Mouse (Mus musculus): ENCODE data around the gene Pet100. TPM values are rescaled to one million over a fixed set of nuclear protein-coding genes. Genes with fewer than 3 reads are reported as not detected.
A peak's percentile ranks its signal among the peaks of the same experiment; 100 is the strongest.

Pet100 gene
- polyA plus RNA-seq, 1 experiment, result 85.9 TPM

DNA sequence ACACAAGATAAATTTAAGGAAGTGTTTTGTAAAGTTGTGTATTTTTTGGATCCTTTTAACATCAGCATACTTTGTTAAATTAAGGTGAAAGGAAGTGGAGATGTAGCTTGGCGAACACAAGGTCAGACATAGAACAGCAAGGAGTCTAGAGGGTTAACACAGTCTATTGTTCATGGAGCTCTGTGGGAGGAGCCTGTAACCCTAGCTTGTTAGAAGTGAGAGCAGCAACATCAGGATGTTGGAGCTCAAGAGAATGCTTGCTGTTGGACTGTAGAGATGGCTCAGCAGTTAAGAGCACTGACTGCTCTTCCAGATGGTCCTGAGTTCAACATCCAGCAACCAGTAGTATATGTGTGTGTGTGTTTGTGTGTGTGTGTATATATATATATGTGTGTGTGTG is 27.6 kb downstream of the Pet100 start:
- TF ChIP-seq GATA1 (IDR thresholded peaks at IDR 0.05; ENCODE audit: borderline replicate concordance, low read length), result no peak
- no peak for TF ChIP-seq FLI1 (IDR thresholded peaks at IDR 0.05; ENCODE audit: low read length)
- Histone ChIP-seq H3K9me3 (no peaks in the 10 kb centered on the region), H3K27me3 (replicated peaks) (peaks cover 2% of the 10 kb centered on the region), H3K4me1 (peaks cover 38% of the 10 kb centered on the region), H3K36me3 (replicated peaks; ENCODE audit: low read length) (peaks cover 6% of the 10 kb centered on the region), H3K4me3 (replicated peaks) (no peak overlapping the region)

DNA sequence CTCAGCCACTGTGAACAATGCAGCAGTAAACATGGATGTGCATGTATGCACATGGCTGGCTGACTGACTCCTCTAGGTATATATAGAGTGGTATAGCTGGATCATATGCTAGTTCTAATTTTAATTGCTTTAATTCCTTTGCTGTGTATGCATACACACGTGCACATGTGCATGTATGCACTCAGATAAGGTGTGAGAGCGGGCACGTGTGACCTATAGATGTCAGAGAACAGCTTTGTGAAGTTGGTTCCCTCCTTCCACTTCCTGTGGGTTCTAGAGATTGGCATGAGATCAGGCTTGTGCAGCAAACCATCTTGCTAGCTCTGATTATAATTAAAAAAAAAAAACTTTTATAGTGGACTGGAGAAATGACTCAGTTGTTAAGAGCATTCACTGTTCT is 31.5 kb downstream of the Pet100 start:
- peaks cover 48% of the 10 kb centered on the region for H3K4me1 ChIP-seq
- H3K27me3 ChIP-seq (replicated peaks), result peaks cover 25% of the 10 kb centered on the region
- H3K4me3 ChIP-seq (replicated peaks), result no peak overlapping the region
- H3K9me3 ChIP-seq, result no peaks in the 10 kb centered on the region
- no peaks in the 10 kb centered on the region for H3K36me3 ChIP-seq (replicated peaks; ENCODE audit: low read length)
- no peak for TF ChIP-seq GATA1 (IDR thresholded peaks at IDR 0.05; ENCODE audit: borderline replicate concordance, low read length)
- TF ChIP-seq FLI1 (IDR thresholded peaks at IDR 0.05; ENCODE audit: low read length), result no peak

DNA sequence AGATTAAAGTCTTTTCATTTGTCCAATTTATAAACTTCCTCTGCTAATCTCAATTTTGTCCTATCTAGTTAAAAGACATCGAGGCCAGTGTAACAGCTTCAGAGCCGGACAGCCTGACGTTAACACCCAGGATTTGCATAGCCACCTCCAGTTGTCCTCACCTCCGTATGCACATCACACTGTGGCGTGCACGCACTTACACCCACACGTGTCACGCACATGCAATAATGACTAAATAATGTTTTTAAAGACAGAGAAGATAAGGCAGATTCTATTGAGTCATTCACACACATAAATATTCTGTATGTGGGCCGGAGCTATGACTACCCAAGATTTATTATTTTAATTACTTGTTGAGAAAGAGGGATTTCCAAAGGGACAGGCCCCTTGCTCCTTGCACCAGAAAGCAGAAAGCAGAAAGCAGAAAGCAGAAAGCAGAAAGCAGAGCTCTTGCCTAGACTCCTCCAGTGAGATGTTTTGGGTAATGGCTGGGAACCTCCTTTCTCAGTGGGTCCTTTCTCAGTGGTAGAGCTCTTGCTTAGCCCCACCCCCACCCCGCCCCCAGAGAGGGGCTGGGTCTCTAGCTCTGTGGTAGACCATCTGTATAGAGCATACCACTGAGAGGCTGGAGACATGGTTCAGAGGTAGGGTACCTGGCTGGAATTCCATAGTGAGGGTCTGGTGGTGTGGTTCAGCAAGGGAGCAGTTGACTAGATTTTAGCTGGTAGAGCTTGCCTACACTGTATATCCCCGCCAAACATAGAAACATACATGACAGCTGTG is 33.6 kb downstream of the Pet100 start:
- H3K27me3 ChIP-seq (replicated peaks), result peaks cover 28% of the 10 kb centered on the region
- H3K9me3 ChIP-seq, result no peaks in the 10 kb centered on the region
- H3K4me3 ChIP-seq (replicated peaks), result no peak overlapping the region
- TF ChIP-seq FLI1 (IDR thresholded peaks at IDR 0.05; ENCODE audit: low read length), result no peak
- TF ChIP-seq GATA1 (IDR thresholded peaks at IDR 0.05; ENCODE audit: borderline replicate concordance, low read length), result no peak
- no peaks in the 10 kb centered on the region for H3K36me3 ChIP-seq (replicated peaks; ENCODE audit: low read length)
- H3K4me1 ChIP-seq, result peaks cover 43% of the 10 kb centered on the region

DNA sequence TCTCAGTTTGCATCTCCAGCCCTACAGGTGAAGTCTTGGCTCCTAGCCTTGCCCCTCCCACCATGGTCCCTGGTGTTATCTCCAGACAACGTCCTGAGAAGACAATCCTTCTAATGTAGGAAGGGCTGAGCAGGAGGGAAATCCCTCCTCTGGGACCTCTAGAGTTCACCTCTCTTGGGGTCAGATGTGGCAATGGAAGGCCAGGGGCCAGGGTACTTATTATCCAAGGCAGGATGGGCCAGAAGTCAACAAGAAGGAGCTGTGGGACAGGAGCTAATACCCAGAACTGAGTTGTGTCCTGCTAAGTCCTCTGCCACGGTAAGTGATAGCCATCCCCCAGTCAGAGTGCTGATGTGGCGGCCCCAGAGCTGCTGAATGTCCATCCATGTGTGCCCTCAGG is 34.2 kb downstream of the Pet100 start, which contains the start of gene Retn:
TSS of gene Retn (plus strand) at position 245 of the 400 bp plus-strand sequence.
- TF ChIP-seq FLI1 (IDR thresholded peaks at IDR 0.05; ENCODE audit: low read length) (no peak), GATA1 (IDR thresholded peaks at IDR 0.05; ENCODE audit: borderline replicate concordance, low read length) (no peak)
- Histone ChIP-seq H3K4me1 (peaks cover 48% of the 10 kb centered on the region), H3K9me3 (no peaks in the 10 kb centered on the region), H3K27me3 (replicated peaks) (peaks cover 28% of the 10 kb centered on the region), H3K36me3 (replicated peaks; ENCODE audit: low read length) (no peaks in the 10 kb centered on the region), H3K4me3 (replicated peaks) (no peak within 1 kb of the TSS)

DNA sequence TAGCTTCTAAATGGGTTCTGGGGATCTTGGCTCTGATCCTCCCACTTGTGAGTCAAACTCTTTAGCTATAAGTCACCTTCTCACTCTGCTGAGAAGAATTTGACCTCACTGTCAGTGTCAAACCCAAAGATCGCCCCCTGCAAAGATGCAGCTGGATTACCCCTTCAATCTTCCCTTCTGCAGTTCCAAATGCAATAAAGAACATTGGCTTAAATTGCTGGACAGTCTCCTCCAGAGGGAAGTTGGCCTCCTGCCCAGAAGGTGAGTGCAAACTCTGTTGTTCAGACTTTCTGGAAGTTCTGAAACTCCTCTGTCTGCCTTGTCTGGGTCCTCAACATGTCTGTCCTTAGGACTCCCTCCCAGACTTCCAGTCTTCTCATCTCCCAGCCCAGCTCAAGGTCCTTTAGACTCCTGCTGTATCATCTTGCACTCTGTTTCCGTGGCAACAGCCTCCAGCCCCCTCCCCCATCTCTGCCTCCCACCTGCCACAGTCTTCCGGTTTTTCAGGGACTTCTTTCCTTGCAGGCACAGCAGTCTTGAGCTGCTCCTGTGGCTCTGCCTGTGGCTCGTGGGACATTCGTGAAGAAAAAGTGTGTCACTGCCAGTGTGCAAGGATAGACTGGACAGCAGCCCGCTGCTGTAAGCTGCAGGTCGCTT is 35.5 kb downstream of the Pet100 start:
- TF ChIP-seq GATA1 (IDR thresholded peaks at IDR 0.05; ENCODE audit: borderline replicate concordance, low read length) (no peak), FLI1 (IDR thresholded peaks at IDR 0.05; ENCODE audit: low read length) (no peak)
- Histone ChIP-seq H3K4me1 (peaks cover 58% of the 10 kb centered on the region), H3K9me3 (no peaks in the 10 kb centered on the region), H3K27me3 (replicated peaks) (peaks cover 27% of the 10 kb centered on the region), H3K4me3 (replicated peaks) (peak overlapping the region; percentile 8), H3K36me3 (replicated peaks; ENCODE audit: low read length) (no peaks in the 10 kb centered on the region)

DNA sequence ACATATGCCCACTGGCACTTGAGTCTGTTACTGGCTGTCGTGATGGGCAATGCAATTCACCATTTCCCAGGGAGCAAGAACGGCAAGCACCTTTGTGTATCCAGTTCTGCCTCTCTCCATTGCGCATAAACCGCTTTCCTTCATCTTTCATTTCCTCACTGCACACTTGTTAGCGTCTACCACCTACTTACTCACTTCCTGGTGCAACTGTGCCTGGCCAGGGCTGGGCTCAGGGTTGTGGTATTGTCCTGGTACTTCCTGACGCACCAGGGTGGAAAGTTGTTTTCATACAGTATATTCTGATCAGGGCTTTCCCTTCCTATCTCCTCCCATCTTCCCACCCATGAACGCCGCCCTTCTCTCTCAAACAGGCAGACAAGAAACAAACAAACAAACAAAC is 39.5 kb downstream of the Pet100 start:
- Histone ChIP-seq H3K4me3 (replicated peaks) (peak overlapping the region; percentile 67), H3K27me3 (replicated peaks) (peaks cover 17% of the 10 kb centered on the region)
- no peak for TF ChIP-seq GATA1 (IDR thresholded peaks at IDR 0.05; ENCODE audit: borderline replicate concordance, low read length)
- TF ChIP-seq FLI1 (IDR thresholded peaks at IDR 0.05; ENCODE audit: low read length), result no peak

DNA sequence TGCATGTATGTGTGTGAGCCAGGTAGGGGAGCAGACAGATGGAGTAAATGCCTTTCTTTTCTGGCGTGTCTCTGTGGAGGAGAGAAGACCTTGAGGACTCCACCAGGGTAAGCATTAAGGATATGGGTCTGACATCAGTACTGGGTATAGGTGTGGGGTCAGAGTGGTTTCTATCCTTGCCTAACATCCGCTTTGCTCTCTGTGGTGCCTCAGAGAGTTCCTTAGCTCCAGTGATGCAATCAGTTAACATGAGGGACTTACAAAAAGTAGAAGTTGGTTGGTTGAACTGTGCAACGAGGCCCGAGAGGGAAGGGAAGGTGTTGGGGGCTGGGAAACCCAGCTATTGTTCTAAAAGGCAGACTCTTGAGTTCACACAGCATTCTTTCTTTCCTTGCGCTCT is 43.1 kb downstream of the Pet100 start:
- Histone ChIP-seq H3K36me3 (replicated peaks; ENCODE audit: low read length) (no peaks in the 10 kb centered on the region), H3K9me3 (no peaks in the 10 kb centered on the region), H3K4me3 (replicated peaks) (no peak overlapping the region), H3K27me3 (replicated peaks) (peaks cover 2% of the 10 kb centered on the region), H3K4me1 (peaks cover 40% of the 10 kb centered on the region)
- TF ChIP-seq GATA1 (IDR thresholded peaks at IDR 0.05; ENCODE audit: borderline replicate concordance, low read length), result no peak
- no peak for TF ChIP-seq FLI1 (IDR thresholded peaks at IDR 0.05; ENCODE audit: low read length)

More for the DNA sequence above, 39.5 kb downstream of the Pet100 start:
- Histone ChIP-seq H3K36me3 (replicated peaks; ENCODE audit: low read length) (no peaks in the 10 kb centered on the region), H3K9me3 (no peaks in the 10 kb centered on the region), H3K4me1 (peaks cover 57% of the 10 kb centered on the region)

DNA sequence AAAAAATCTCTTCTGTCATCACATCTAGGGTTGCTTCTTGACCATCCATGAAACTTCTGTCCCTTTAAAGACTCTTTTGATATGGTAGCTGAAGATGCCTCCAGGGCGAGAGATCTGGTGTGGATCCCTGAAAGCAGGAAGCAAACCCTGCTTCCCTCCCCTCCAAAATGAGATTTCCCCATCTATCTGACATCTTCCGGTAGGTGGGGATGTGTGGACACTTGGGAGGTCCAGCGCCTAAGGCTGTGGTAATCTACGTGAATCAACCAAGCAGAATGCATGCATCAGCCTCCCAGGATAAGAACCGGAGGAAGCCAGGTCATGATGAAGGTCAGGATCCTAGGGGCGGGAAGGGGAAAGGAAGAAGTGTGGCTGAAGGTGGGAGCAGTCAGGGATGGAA is 44.2 kb downstream of the Pet100 start, which contains the start of gene Mcemp1:
TSS of gene Mcemp1 (plus strand) at position 248 of the 400 bp plus-strand sequence.
- peak within 1 kb of the TSS; percentile 31 for H3K4me3 ChIP-seq (replicated peaks)
- H3K36me3 ChIP-seq (replicated peaks; ENCODE audit: low read length), result no peaks in the 10 kb centered on the region
- TF ChIP-seq FLI1 (IDR thresholded peaks at IDR 0.05; ENCODE audit: low read length) (no peak), GATA1 (IDR thresholded peaks at IDR 0.05; ENCODE audit: borderline replicate concordance, low read length) (no peak)
- H3K9me3 ChIP-seq, result no peaks in the 10 kb centered on the region
- peaks cover 2% of the 10 kb centered on the region for H3K27me3 ChIP-seq (replicated peaks)
- peaks cover 38% of the 10 kb centered on the region for H3K4me1 ChIP-seq

DNA sequence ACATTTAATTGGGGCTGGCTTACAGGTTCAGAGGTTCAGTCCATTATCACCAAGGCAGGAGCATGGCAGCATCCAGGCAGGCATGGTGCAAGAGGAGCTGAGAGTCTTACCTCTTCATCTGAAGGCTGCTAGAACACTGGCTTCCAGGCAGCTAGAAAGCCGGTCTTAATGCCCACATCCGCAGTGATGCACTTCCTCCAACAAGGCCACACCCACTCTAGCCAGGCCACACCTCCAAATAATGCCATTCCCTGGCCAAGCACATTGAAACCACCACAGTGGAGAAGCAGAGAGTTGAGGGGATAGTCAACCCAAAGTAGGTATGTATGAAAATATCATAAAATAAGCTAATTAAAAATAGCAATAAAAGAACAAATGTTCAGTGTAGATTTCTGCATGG is 49.0 kb downstream of the Pet100 start:
- H3K27me3 ChIP-seq (replicated peaks), result peaks cover 2% of the 10 kb centered on the region
- H3K36me3 ChIP-seq (replicated peaks; ENCODE audit: low read length), result no peaks in the 10 kb centered on the region
- H3K9me3 ChIP-seq, result no peaks in the 10 kb centered on the region
- TF ChIP-seq FLI1 (IDR thresholded peaks at IDR 0.05; ENCODE audit: low read length) (no peak), GATA1 (IDR thresholded peaks at IDR 0.05; ENCODE audit: borderline replicate concordance, low read length) (no peak)
- H3K4me3 ChIP-seq (replicated peaks), result peak overlapping the region; percentile 50
- peaks cover 52% of the 10 kb centered on the region for H3K4me1 ChIP-seq

DNA sequence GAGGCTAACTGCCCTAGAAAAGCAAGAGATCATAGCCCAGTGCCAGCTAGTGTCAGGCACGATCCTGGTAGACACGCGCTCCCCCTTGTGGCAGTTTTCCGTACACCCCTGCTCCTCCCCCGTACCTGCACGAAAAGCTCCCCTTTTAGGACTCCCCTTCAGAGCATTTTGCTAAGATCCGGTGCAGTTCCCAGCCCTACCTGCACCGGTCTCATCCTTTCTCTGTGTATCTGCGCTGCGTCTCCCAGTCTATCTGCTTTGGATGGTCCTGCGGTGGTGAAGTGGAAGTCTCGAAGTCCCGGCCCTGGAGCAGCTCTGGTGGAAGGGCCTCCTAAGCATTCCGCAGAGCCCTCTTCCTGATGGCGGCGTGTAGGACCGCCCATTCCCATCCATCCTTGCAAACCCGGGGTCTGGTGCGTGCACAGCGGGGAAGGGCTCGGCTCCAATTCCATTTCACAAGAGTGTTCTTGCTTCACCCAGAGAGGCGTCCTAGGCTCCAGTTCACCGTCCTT is 50.7 kb downstream of the Pet100 start, which contains the start of gene Fcor:
TSS of gene Fcor (minus strand) at position 383 of the 512 bp plus-strand sequence.
- Histone ChIP-seq H3K9me3 (no peaks in the 10 kb centered on the region), H3K27me3 (replicated peaks) (peaks cover 2% of the 10 kb centered on the region), H3K4me3 (replicated peaks) (peak within 1 kb of the TSS; percentile 94), H3K4me1 (peaks cover 53% of the 10 kb centered on the region), H3K36me3 (replicated peaks; ENCODE audit: low read length) (no peaks in the 10 kb centered on the region)
- TF ChIP-seq GATA1 (IDR thresholded peaks at IDR 0.05; ENCODE audit: borderline replicate concordance, low read length) (no peak), FLI1 (IDR thresholded peaks at IDR 0.05; ENCODE audit: low read length) (no peak)
